Mouse (Mus musculus) hindbrain, embryonic 13.5 days (tissue): Measurements from ENCODE around the gene Ceacam1. TPM values are rescaled to one million over a fixed set of nuclear protein-coding genes. Genes with fewer than 3 reads are reported as not detected.
"Not testable (repeated sequence)": the region's sequence is repeated elsewhere in the genome, so short reads cannot be mapped to it uniquely, and the experiment has no call there.

Experiments used
- ATAC-seq: fragments of 200-750 bp; cut with Nextera tagmentation; 2 replicates; pipeline ENCODE4 v1.8.0; 2017; ENCODE audit warnings: moderate TSS enrichment; ENCODE audit not compliant: low FRiP score
- H3K27ac ChIP-seq: fragments of 300-500 bp; sonication (generic); 2 replicates; pipeline ENCODE4 v1.5.1; 2015; ENCODE audit warnings: inconsistent platforms, mild to moderate bottlenecking, moderate library complexity
- H3K27me3 ChIP-seq: fragments of 300-500 bp; sonication (generic); 2 replicates; pipeline ENCODE4 v1.6.1; 2015; ENCODE audit warnings: mild to moderate bottlenecking, inconsistent platforms
- H3K36me3 ChIP-seq: fragments of 300-500 bp; sonication (generic); 2 replicates; pipeline ENCODE4 v1.6.1; 2015; ENCODE audit warnings: mild to moderate bottlenecking, inconsistent platforms
- H3K4me1 ChIP-seq: fragments of 300-500 bp; sonication (generic); replicated peaks from 2 replicates; pipeline ENCODE4 v1.6.1; 2015; ENCODE audit warnings: inconsistent platforms
- H3K4me2 ChIP-seq: fragments of 300-500 bp; sonication (generic); 2 replicates; pipeline ENCODE4 v1.6.1; 2015; ENCODE audit warnings: inconsistent platforms, mild to moderate bottlenecking, moderate library complexity
- H3K4me3 ChIP-seq: fragments of 300-500 bp; sonication (generic); 2 replicates; pipeline ENCODE4 v1.5.1; 2015; ENCODE audit warnings: mild to moderate bottlenecking, inconsistent platforms
- H3K9ac ChIP-seq: fragments of 300-500 bp; sonication (generic); 2 replicates; pipeline ENCODE4 v1.6.1; 2015; ENCODE audit warnings: mild to moderate bottlenecking, inconsistent platforms
- H3K9me3 ChIP-seq: fragments of 300-500 bp; sonication (generic); 2 replicates; pipeline ENCODE4 v1.6.1; 2016; ENCODE audit warnings: inconsistent platforms
- WGBS: fragments of 180-500 bp; shearing (Covaris S2); methylation state at CpG from one replicate; pipeline ENCODE4 v1.1.7; 2015; 5-methylcytosine and 5-hydroxymethylcytosine counted together
- polyA plus RNA-seq: library from polyadenylated mRNA; unstranded; fragments of >200 nt; fragmentation: Nextera tagmentation; extraction: Ambion mirVana; gene quantifications from 2 replicates; pipeline ENCODE4 v1.2.1, GENCODE M21; 2015

Gene Ceacam1
- polyA plus RNA-seq = 0.88 and 0.96 TPM in 2 replicates

GRCm38 (mm10) chr7:25477091-25477751 lies at the start of gene Ceacam1:
Ceacam1 (minus strand) TSS chr7:25477603.
- not testable (repeated sequence) for H3K9ac ChIP-seq, H3K9me3 ChIP-seq, H3K27ac ChIP-seq, H3K4me1 ChIP-seq, H3K27me3 ChIP-seq, H3K4me2 ChIP-seq, H3K4me3 ChIP-seq, ATAC-seq, H3K36me3 ChIP-seq
- 37% methylated on average over 5 of the region's 5 CpGs for WGBS

- not testable (repeated sequence) for H3K36me3 ChIP-seq, H3K9me3 ChIP-seq, H3K9ac ChIP-seq, H3K27ac ChIP-seq, H3K4me1 ChIP-seq, H3K27me3 ChIP-seq, H3K4me3 ChIP-seq, H3K4me2 ChIP-seq
- WGBS = 82% methylated on average over 3 of the region's 5 CpGs
- ATAC-seq = peak; percentile 65
Observed at GRCm38 (mm10) chr7:25516070-25516777, 38.8 kb upstream of the Ceacam1 start.

GRCm38 (mm10) chr7:25515667-25516066 lies 38.3 kb upstream of the Ceacam1 start:
- not testable (repeated sequence) for H3K36me3 ChIP-seq, H3K4me3 ChIP-seq, H3K9ac ChIP-seq, H3K9me3 ChIP-seq, H3K27me3 ChIP-seq, H3K4me2 ChIP-seq, H3K27ac ChIP-seq, H3K4me1 ChIP-seq
- ATAC-seq = peak; percentile 74
- WGBS = 56% methylated on average over 1 of the region's 1 CpGs

GRCm38 (mm10) chr7:25509925-25510324 lies 32.5 kb upstream of the Ceacam1 start:
- H3K9ac ChIP-seq = no peak overlapping the region
- H3K4me2 ChIP-seq = no peak overlapping the region
- WGBS = 76% methylated on average over 3 of the region's 3 CpGs
- no peak for ATAC-seq
- no peak overlapping the region for H3K4me3 ChIP-seq
- no peaks in the 10 kb centered on the region for H3K4me1 ChIP-seq
- no peak overlapping the region for H3K27ac ChIP-seq
- no peaks in the 10 kb centered on the region for H3K36me3 ChIP-seq
- no peaks in the 10 kb centered on the region for H3K27me3 ChIP-seq
- no peaks in the 10 kb centered on the region for H3K9me3 ChIP-seq

GRCm38 (mm10) chr7:25494649-25495048 lies 17.2 kb upstream of the Ceacam1 start:
- no peaks in the 10 kb centered on the region for H3K36me3 ChIP-seq

DNA sequence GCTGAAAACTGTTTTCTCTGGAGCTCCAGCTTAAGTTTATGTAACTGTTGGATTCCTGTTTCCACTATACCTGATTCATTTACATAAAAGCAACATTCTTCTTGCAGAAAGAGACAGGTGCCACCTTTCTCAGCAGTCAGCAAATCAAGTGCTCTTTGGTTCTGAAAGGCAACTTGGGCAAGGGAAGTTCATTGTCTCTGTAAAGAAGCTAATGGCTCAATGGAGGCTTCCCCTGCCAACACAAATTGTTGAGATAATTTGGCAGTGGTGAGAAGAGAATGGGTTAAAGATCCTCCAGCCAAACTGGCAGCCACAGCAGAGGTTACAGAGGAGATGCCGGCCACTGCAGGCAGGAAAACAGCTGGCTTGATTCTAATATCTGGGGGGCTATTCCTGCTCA lies 13.3 kb upstream of the Ceacam1 start:
- not testable (repeated sequence) for H3K4me3 ChIP-seq, H3K9ac ChIP-seq, H3K4me2 ChIP-seq, H3K27me3 ChIP-seq, H3K36me3 ChIP-seq, H3K4me1 ChIP-seq, ATAC-seq, H3K27ac ChIP-seq, H3K9me3 ChIP-seq
- WGBS = no CpG with 5 or more reads among the region's 1 CpGs

More at GRCm38 (mm10) chr7:25494649-25495048, 17.2 kb upstream of the Ceacam1 start:
- 86% methylated on average over 1 of the region's 1 CpGs for WGBS
- no peak for ATAC-seq
- no peak overlapping the region for H3K4me3 ChIP-seq
- no peaks in the 10 kb centered on the region for H3K4me1 ChIP-seq
- H3K9me3 ChIP-seq = no peaks in the 10 kb centered on the region
- H3K27me3 ChIP-seq = no peaks in the 10 kb centered on the region
- no peak overlapping the region for H3K27ac ChIP-seq
- H3K9ac ChIP-seq = no peak overlapping the region
- H3K4me2 ChIP-seq = no peak overlapping the region

GRCm38 (mm10) chr7:25489382-25489781 lies 12.0 kb upstream of the Ceacam1 start:
- WGBS = 91% methylated on average over 3 of the region's 3 CpGs
- H3K4me3 ChIP-seq, H3K36me3 ChIP-seq, ATAC-seq, H3K27me3 ChIP-seq, H3K4me2 ChIP-seq, H3K9me3 ChIP-seq, H3K4me1 ChIP-seq, H3K9ac ChIP-seq, H3K27ac ChIP-seq: not testable (repeated sequence)

DNA sequence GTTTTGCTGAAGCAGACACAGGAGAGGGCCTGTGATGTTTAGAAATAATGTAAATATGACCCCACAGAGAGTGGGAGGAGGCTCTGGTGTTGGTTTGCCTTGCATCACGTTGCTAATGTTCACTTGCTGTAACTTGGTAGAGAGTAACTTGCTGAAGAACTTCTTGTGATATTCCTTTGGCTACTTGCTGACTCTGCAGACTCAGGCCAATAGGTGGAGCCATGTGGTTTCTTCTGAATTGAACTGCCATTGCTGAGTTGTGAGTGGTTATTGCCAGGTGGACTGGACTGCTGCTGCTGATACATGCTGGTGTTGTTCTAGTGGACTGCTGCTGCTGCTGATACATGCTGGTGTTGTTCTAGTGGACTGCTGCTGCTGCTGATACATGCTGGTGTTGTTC lies 8.8 kb upstream of the Ceacam1 start:
- Histone ChIP-seq H3K4me2 (no peak overlapping the region), H3K27ac (no peak overlapping the region), H3K9me3 (no peaks in the 10 kb centered on the region), H3K36me3 (no peaks in the 10 kb centered on the region), H3K4me1 (no peaks in the 10 kb centered on the region), H3K27me3 (no peaks in the 10 kb centered on the region), H3K9ac (no peak overlapping the region), H3K4me3 (no peak overlapping the region)
- ATAC-seq = no peak
- 9% methylated on average over 1 of the region's 1 CpGs for WGBS

GRCm38 (mm10) chr7:25485061-25485460 lies 7.7 kb upstream of the Ceacam1 start:
- no peak for ATAC-seq
- Histone ChIP-seq H3K4me3 (no peak overlapping the region), H3K36me3 (no peaks in the 10 kb centered on the region), H3K27ac (no peak overlapping the region), H3K4me1 (no peaks in the 10 kb centered on the region), H3K27me3 (no peaks in the 10 kb centered on the region), H3K9ac (no peak overlapping the region), H3K9me3 (no peaks in the 10 kb centered on the region), H3K4me2 (no peak overlapping the region)
- WGBS = 65% methylated on average over 5 of the region's 5 CpGs

DNA sequence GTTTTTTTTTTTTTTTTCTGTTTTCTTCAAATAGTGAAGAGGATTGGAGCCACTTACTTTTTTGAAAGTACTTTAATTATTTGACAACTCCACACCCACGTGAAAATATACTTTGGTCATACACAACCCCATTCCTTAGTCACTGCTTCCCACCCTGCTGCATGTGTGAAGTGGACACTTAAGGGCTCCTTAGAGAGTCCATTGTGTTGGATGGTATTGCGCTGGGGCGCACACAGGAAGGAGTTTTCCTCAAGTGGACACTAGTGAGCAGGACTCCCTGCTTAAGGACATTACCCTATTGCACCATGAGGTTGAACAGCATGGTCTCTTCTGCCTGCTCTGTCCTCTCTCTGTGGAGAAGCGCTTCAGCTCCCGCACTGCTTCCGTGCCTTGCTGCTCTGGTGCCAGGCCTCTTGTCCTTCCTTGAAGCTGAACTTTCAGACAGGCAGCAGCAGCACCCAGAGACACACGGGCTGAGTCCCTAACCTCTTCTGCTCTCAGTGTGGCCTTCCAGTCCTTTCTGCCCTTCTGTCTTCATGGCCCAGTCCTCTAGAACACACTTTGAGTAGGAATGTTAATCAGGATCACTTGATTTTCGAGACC lies 5.8 kb upstream of the Ceacam1 start:
- Histone ChIP-seq H3K4me3 (no peak overlapping the region), H3K27ac (no peak overlapping the region), H3K4me2 (no peak overlapping the region), H3K9me3 (no peaks in the 10 kb centered on the region), H3K27me3 (no peaks in the 10 kb centered on the region), H3K36me3 (no peaks in the 10 kb centered on the region), H3K9ac (no peak overlapping the region), H3K4me1 (no peaks in the 10 kb centered on the region)
- 85% methylated on average over 8 of the region's 8 CpGs for WGBS
- no peak for ATAC-seq

- H3K27me3 ChIP-seq, H3K9ac ChIP-seq, H3K27ac ChIP-seq, H3K4me2 ChIP-seq, H3K36me3 ChIP-seq, H3K9me3 ChIP-seq, H3K4me1 ChIP-seq, ATAC-seq, H3K4me3 ChIP-seq: not testable (repeated sequence)
- 65% methylated on average over 8 of the region's 8 CpGs for WGBS
Observed at GRCm38 (mm10) chr7:25480791-25481190, 3.4 kb upstream of the Ceacam1 start.

DNA sequence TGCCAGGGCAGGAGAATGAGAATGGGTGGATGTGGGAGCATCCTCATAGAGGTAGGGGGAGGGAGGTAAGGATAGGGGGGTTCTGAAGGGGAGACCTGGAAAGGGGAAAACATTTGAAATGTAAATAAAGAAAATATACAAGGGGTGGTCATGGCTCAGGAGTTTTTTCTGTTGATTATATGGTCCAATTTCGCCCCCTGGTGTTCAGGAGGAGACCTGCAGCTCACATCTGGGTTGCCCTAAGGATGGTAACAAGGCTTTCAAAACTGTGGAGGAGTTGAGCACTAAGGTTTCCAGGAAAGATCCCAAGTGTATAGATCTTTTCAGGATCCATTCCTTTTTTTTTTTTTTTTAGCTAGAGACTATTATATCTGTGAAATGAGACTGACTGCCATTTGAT lies 2.0 kb upstream of the Ceacam1 start:
- no peak overlapping the region for H3K4me2 ChIP-seq
- ATAC-seq = no peak
- H3K27ac ChIP-seq = no peak overlapping the region
- no peak overlapping the region for H3K4me3 ChIP-seq
- H3K9ac ChIP-seq = no peak overlapping the region
- H3K9me3 ChIP-seq = no peaks in the 10 kb centered on the region
- WGBS = 0% methylated on average over 1 of the region's 1 CpGs
- no peaks in the 10 kb centered on the region for H3K4me1 ChIP-seq
- no peaks in the 10 kb centered on the region for H3K27me3 ChIP-seq
- no peaks in the 10 kb centered on the region for H3K36me3 ChIP-seq

GRCm38 (mm10) chr7:25477752-25478093 lies 320 bp upstream of the Ceacam1 start:
- H3K27me3 ChIP-seq, H3K4me3 ChIP-seq, ATAC-seq, H3K36me3 ChIP-seq, H3K27ac ChIP-seq, H3K9ac ChIP-seq, H3K4me2 ChIP-seq, H3K4me1 ChIP-seq, H3K9me3 ChIP-seq: not testable (repeated sequence)
- WGBS = 56% methylated on average over 2 of the region's 2 CpGs
